Mouse (Mus musculus) urinary bladder, postnatal 0 days (tissue): ENCODE results near the gene Olfr364-ps1. TPM values are rescaled to one million over a fixed set of nuclear protein-coding genes. Genes with fewer than 3 reads are reported as not detected.

Source experiments
- polyA plus RNA-seq: library from polyadenylated mRNA; unstranded; fragments of >200 nt; fragmentation: Nextera tagmentation; extraction: Ambion mirVana; gene quantifications from 2 replicates; pipeline ENCODE4 v1.2.1, GENCODE M21; 2015

Gene Olfr364-ps1
- polyA plus RNA-seq: not detected in 2 replicates

DNA sequence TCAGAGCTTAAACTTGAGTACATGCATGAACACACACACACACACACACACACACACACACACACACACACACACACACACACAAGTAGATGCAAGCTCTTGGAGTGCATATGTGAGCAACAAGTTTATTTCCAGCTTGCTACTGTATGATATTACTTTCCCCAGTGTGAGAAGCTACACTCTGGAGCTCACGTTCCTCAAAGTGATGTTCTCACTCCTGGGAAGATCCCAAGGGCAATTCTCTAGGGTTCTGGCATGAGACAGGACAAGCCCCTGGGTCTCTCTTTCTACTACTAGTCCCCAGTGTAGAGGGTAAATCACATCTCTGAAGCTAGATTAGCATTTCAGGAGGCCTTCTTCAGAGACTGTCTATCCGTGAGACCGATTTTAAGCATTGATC is at the start of gene Olfr364-ps1:
Gene Olfr364-ps1 (plus strand): TSS at position 301 of the 400 bp plus-strand sequence.

DNA sequence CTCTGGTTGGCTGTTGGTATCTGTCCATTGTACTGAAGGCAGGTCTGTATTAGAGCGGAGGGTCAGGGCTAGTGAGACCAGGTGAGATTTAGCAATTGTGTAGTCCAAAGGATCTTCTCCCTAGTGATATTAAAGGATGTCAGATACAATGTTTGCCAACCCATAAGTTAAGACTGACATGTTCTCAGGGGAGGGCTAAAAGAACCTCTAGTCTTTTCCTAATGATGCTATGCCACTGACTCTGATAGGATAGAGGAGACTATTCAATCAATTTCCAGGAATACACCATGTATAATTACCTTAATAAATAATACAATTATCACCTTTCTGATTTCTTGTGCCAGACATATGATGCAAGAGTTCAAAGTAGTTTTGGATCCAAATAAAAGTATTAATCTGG is 21.3 kb upstream of the Olfr364-ps1 start, which contains the start of gene Olfr362:
Gene Olfr362 (minus strand): TSS at position 101 of the 400 bp plus-strand sequence.

DNA sequence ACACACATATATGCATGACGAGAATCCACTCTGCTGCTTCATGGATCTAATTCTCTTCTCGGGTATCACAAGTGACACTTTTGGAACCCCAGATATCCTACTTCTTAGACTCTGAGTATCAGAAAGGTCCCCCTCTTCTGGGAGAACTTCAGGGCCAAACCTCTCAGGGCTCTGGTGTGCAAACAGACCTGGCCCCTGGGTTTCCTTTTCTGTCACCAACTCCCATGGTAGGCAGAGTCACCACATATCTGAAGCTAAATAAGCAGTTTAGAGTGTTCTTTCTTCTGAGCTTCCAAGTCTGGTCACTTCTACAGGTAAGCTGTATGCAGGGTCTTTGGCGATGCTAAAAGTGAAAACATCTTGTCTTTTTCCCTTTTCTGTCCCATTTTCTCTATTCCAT is 48.8 kb downstream of the Olfr364-ps1 start, which contains the start of gene Olfr365:
Gene Olfr365 (plus strand): TSS at position 301 of the 400 bp plus-strand sequence.

Other genes with a start within 250 kb of the Olfr364-ps1 start
- gene Olfr353, start 246.4 kb upstream of the Olfr364-ps1 start, polyA plus RNA-seq: not detected in 2 replicates
- not detected in 2 replicates for gene Olfr354, start 233.6 kb upstream of the Olfr364-ps1 start, polyA plus RNA-seq
- gene Olfr355, start 210.4 kb upstream of the Olfr364-ps1 start, polyA plus RNA-seq: not detected in 2 replicates
- gene Olfr356, start 202.2 kb upstream of the Olfr364-ps1 start, polyA plus RNA-seq: not detected in 2 replicates
- not detected in 2 replicates for gene Olfr357, start 145.5 kb upstream of the Olfr364-ps1 start, polyA plus RNA-seq
- gene Olfr358, start 130.0 kb upstream of the Olfr364-ps1 start, polyA plus RNA-seq: not detected in 2 replicates
- not detected in 2 replicates for gene Olfr360, start 73.6 kb upstream of the Olfr364-ps1 start, polyA plus RNA-seq
- gene Olfr361, start 50.0 kb upstream of the Olfr364-ps1 start, polyA plus RNA-seq: not detected in 2 replicates
- not detected in 2 replicates for gene Olfr362, start 21.4 kb upstream of the Olfr364-ps1 start, polyA plus RNA-seq
- gene Olfr365, start 48.9 kb downstream of the Olfr364-ps1 start, polyA plus RNA-seq: not detected in 2 replicates
- gene Olfr366, start 72.3 kb downstream of the Olfr364-ps1 start, polyA plus RNA-seq: not detected in 2 replicates
- not detected in 2 replicates for gene Olfr368, start 187.2 kb downstream of the Olfr364-ps1 start, polyA plus RNA-seq
- 22.4 and 25.7 TPM in 2 replicates for gene Pdcl, start 220.0 kb downstream of the Olfr364-ps1 start, polyA plus RNA-seq